Mouse (Mus musculus) right cerebral cortex, postnatal 4 days (tissue): Measurements from ENCODE around the gene Myo1b.

Source experiments
- DNase-seq: peaks from one replicate; pipeline ENCODE4 v3.0.0-alpha.2; 2022

Gene Myo1b

DNA sequence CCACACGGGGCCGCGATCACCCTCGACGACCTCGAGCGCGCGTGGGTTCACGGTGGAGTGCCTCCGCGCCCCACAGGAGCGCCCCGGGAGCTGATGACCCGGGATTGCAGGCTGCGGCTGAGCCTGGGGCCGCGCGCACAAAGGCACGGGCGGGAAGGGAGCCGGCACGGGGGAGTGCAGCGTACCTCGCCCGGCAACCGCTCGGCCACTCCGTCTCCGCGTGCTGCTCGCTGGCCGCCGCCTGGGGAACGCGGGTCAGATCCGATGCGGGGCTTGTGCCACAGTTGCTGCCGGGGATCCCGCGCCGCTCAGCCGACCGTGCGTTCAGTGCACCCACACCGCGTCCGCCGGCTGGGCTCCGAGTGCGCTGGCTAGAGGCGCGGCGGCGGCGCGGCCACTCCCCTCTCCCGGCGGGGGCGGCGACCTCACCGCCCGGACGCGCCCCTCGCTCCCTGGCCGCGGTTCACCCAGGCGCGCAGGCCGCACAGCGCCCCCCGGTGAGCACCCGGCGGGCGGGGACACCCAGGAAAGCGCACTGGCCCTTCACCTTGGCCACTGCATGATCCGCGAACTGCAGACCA is at the start of gene Myo1b:
Myo1b (minus strand) TSS at position 496 of the 581 bp plus-strand sequence.
- peak; percentile 48 for DNase-seq

DNA sequence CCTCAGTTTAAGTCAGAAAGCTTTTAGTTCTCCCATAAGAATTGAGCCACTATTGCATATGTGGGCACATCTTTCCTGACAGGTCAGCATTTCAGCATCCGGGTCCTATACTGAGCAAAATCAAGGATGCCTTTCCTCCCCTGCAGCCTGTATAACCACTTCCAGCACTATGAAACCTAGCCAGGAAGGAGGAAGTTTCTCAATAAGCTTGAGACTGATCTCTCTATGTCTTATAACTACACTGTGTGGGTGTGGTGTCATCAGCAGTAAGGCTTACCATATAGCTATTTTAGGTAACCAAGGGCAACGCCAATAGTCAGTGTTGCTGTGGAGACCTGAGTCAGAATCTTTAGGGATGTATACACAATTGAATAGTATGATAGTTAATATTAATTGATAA is 48.8 kb upstream of the Myo1b start:
- no peak for DNase-seq

DNA sequence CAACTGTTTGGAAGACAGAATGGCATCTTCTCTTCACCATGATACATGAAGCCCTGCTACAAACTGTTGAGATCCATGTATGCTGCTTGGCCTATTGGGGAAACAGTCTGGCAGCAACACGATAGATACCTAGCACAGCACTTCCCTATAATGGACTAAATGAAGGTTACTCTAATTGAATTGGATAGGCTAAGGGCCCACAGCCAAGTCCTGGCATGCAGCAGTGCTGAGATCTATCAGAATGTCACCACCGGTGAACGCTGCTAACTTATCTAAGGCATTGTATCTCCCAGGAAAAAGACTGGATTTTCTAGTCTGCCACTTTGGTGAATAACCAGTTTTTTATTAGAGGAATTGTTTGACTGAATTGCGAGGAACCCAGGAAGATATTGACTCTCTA is 31.2 kb upstream of the Myo1b start:
- no peak for DNase-seq

DNA sequence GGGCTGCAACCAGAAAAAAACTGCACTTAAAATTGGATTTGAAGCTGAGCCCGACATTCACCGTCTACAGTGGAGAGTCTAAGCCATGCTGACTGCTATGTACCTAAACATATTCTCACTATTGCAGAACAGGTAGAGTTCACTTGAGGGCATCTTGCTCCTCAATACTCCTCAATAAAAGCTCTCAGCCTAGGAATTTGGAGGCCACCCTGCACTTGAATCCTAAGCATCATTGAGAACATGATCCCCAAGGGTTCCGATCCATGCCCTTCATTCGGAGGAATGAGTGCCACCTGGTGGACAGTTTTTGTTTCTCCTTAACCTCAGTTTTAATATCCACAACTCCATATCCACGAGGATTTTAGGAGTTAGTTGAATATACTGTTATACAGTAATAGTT is 28.9 kb upstream of the Myo1b start:
- DNase-seq: peak; percentile 51

DNA sequence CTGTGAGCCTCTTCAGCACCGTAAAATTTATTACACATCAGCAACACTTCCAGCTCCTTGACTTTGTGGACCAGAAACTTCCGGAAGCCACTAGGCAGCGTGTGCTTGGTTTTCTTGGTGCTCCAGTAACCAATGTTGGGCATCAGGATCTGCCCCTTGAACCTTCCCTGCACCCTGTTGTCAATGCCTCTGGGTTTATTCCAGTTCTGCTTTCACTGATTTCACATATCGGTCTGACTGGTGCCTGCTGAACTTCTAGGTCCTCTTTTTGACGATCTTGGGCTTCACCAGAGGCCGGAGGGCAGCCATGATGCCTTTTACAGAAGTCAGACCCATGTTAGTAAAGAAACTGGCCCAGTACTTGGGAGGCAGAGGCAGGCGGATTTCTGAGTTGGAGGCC is 22.5 kb upstream of the Myo1b start:
- no peak for DNase-seq

- DNase-seq: no peak
Observed at GRCm38 (mm10) chr1:51935006-51935405, 19.1 kb upstream of the Myo1b start.

DNA sequence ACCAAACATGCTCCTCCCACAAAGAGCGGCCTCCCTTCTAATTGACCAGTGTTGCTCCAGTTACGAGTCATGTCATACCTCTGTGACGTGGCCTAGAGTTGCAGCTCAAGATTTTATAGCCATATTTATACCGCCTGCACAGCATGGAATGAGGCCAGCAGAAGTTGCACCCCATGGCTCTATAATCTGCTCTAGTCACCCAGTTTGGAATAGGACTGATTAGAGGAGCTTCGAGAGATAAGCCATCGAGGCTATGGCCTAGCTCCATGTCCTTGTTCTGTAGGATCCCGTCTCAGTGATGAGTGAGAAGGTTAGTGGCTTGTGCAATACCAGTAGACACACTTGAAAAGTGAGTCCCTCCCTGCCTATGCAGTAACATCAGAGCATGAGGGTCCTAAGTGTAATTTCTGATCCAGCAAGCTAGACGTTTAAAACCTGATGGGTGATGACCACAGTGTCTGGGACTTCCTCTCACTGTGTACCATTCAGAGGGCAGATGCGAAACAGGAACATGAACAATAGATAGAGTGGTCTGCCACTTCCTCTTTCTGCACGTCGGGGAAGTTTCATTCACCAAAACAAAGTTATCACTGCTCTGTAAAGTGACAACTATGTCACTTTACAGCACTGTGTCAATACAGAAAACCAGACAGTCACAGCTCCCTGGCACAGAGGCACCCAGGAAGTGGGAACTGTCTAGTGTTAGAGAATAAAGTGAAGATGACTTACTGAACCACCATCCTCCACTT is 18.5 kb upstream of the Myo1b start:
- DNase-seq: no peak

DNA sequence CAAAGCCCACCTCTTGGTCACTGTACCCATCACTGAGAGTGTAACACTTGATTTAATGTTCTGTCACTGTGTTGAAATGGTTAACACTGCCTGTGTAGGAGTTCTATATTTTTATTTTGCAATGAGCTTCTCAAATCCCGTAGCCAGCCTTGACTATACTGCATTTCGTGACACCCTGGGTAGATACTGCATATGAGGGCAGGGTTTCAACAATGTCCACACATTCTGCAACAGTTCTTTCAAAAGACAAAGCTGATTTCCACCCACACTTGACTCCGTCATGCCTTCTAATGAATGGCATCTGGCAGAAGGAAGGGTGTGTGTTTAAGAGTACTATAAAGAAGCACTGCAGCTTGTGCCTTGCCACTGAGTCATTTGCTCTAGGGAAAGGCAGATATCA is 17.0 kb upstream of the Myo1b start:
- DNase-seq: no peak

GRCm38 (mm10) chr1:51931561-51931960 is 15.7 kb upstream of the Myo1b start:
- DNase-seq: no peak

GRCm38 (mm10) chr1:51930584-51930983 is 14.7 kb upstream of the Myo1b start:
- no peak for DNase-seq

GRCm38 (mm10) chr1:51929557-51929956 is 13.7 kb upstream of the Myo1b start:
- no peak for DNase-seq

DNA sequence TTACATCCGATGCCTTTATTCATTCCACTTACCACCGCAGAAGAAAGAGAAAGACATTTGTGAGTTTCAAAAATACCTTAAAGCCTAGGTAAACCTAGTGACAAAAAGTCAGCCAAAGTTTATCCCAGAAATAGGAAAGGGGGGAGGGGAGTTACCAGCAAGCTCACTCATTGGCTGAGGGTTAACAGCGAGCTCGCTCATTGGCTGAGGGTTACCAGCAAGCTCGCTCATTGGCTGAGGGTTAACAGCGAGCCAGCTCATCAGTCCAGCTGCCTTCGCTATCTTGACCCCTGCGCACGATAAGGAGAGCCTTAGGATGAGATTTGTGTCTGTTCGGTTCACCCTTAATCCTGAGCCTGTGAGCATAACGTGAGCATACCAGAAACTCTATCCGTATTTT is 6.9 kb upstream of the Myo1b start:
- DNase-seq: no peak

DNA sequence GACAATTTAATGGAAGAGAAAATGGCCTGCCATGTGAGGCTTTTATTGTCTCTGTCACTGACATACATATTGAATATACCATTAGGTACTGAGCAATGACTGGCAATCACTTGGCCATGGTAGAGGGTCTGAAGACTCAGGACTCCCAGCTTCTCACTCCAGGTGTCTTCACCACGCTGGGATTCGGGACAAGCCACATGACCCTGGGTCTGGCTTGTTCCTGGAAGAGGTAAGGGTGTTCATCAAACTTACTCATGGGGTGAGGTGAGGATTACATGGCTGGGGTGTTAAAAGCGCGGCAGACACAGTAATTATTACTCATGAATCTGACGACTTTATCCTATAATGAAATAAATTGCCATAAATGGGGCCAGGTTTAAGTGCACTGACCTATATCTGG is 405 bp upstream of the Myo1b start:
- no peak for DNase-seq

GRCm38 (mm10) chr1:51915051-51915575 is 758 bp downstream of the Myo1b start:
- peak; percentile 70 for DNase-seq

GRCm38 (mm10) chr1:51914095-51914494 is 1.8 kb downstream of the Myo1b start:
- no peak for DNase-seq

GRCm38 (mm10) chr1:51913071-51913814 is 2.6 kb downstream of the Myo1b start:
- no peak for DNase-seq

GRCm38 (mm10) chr1:51911331-51911730 is 4.5 kb downstream of the Myo1b start:
- DNase-seq: no peak

- DNase-seq: no peak
Observed at GRCm38 (mm10) chr1:51909204-51909603, 6.7 kb downstream of the Myo1b start.

DNA sequence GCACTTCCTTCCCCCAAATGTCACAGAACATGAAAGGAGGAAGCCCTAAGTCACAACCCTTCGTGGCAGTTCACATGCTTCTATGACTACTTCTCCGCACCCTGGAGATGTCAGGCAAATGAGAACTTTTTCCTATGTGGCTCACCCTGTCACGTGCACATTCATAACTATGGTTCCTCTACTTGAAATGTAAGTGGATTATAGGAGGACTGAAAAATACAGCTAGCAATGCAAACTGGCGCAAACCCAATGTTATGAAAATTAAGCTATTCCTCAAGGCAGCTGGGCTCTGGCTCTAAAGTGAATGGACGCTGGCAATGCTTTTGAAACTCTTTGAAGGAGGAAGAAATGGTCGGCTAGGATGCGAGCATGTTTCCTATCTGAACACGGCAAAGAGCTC is 8.1 kb downstream of the Myo1b start:
- DNase-seq: no peak

- DNase-seq: no peak
Observed at GRCm38 (mm10) chr1:51906206-51906906, 9.5 kb downstream of the Myo1b start.

DNA sequence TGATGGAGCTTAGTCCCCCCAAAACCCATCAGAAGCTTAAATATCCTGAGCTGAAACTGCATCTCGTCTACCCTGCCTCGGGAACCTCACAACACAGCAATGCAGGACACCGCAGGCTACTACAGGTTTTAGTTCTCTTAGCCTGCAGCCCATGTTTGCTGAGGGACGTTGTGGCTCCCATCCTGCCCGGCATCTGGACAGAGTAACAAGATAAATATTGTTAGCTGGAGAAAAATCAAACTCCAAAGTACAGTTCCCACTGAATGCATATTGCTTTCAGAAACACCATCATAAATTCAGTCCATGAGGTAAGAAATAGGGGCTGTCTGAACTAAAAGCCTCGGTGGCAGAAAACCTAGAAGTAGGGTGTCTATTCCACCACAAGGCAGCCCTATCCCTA is 10.8 kb downstream of the Myo1b start:
- no peak for DNase-seq

DNA sequence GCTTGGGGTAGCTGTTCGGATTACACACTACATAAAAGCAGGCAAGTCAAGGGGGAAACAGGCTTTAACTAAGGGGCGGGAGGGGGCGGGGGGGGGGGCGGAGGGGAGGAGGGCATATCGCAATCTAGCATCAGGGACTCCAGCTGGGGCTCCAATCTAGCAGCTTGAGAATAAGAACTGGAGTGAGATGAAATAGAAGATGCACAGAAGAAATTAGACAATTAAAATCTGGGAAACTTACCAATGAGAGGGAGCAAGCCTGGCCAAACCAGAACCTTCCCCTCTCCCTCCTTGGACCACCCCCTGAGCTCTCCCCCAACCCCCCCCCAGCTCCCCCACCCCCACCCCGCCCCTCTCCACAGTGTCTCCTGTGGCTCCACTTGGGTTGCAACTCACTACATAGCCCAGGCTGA is 18.7 kb downstream of the Myo1b start:
- DNase-seq: no peak

DNA sequence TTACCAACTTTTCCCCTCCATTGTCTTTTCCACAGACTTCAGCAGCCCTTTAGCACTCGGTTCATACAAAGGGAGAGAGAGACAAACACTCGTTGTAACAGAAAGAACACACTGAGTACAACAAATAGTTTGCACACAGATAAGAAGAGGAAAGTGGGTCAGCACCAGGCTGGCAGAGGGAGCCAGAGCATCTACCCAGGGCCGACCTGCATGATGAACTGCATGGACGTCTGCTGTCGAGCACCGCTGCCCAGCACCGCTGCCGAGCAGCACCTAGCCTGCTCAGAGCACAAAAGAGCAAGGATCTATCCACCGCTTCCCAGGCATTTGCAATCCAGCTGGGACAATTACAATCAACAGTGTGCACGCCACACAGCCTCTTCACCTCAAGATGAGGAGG is 19.9 kb downstream of the Myo1b start:
- DNase-seq: no peak
